Mouse (Mus musculus) small intestine, adult 2 months (tissue): ENCODE data around the gene Schip1.

Source experiments
- CTCF ChIP-seq: fragments of 200-500 bp; IDR thresholded peaks from 2 replicates; pipeline ENCODE4 v1.5.1; 2012; ENCODE audit warnings: low read depth, mild to moderate bottlenecking, control low read depth, inconsistent platforms, low read length, moderate library complexity, mixed read lengths; ENCODE audit not compliant: insufficient replicate concordance, insufficient read length; ENCODE audit errors: extremely low read depth
- POLR2A ChIP-seq: fragments of 200-500 bp; IDR thresholded peaks from 2 replicates; pipeline ENCODE4 v1.6.1; 2012; ENCODE audit warnings: low read depth, mild to moderate bottlenecking, control low read depth, inconsistent platforms, low read length, moderate library complexity

DNA sequence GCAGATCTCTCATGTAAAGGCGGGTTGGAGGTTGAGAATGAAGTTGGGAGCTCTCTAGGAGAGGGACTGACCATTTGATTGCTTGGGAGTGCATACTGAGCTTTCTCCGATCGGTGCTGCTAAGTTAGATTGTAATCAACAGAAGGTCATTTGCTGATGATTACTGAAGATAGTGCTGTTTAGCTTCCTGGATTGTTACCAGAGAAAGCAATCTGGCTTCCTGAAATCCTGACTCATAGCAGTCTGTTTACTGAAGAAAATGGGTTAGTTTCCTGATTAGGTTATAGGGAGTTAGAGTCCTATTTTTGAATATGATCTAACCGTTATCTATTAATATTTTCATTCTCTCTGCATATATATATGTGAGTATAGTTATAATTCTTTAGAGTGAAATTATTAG lies 36.7 kb downstream of the Schip1 start:
- TF ChIP-seq CTCF = no peak
- TF ChIP-seq POLR2A = no peak
